Mouse (Mus musculus): ENCODE results near the gene Laptm5. TPM values are rescaled to one million over a fixed set of nuclear protein-coding genes. Genes with fewer than 3 reads are reported as not detected.

Laptm5 gene
- polyA plus RNA-seq, 1 experiment from 2014 or later = 21.6 TPM

GRCm38 (mm10) chr4:130915668-130916035 is 2.7 kb downstream of the Laptm5 start:
- H3K36me3 ChIP-seq (ENCODE audit: insufficient read depth, low read length) = no peaks in the 10 kb centered on the region
- H3K4me1 ChIP-seq (ENCODE audit: insufficient read depth, low read length) = peaks cover 13% of the 10 kb centered on the region; the same call in 1 of the 2 replicates
- H3K4me3 ChIP-seq (ENCODE audit: low read length) = no peak overlapping the region
- H3K9me3 ChIP-seq (ENCODE audit: low read length) = no peaks in the 10 kb centered on the region
- H3K27me3 ChIP-seq (ENCODE audit: insufficient read depth, low read length) = no peaks in the 10 kb centered on the region
- no peak for ATAC-seq (ENCODE audit: low FRiP score, low TSS enrichment)
- no peak overlapping the region for H3K27ac ChIP-seq (ENCODE audit: low read length)
- no peak overlapping the region for H3K4me2 ChIP-seq (replicated peaks; ENCODE audit: low read depth, low read length)
- 49% methylated on average over 7 of the region's 7 CpGs for WGBS
- H3K9ac ChIP-seq (replicated peaks; ENCODE audit: low read length) = no peak overlapping the region

GRCm38 (mm10) chr4:130916639-130917038 is 3.7 kb downstream of the Laptm5 start:
- Histone ChIP-seq H3K4me1 (ENCODE audit: insufficient read depth, low read length) (peaks cover 19% of the 10 kb centered on the region), H3K4me2 (replicated peaks; ENCODE audit: low read depth, low read length) (no peak overlapping the region), H3K4me3 (ENCODE audit: low read length) (no peak overlapping the region), H3K36me3 (ENCODE audit: insufficient read depth, low read length) (no peaks in the 10 kb centered on the region), H3K27ac (ENCODE audit: low read length) (no peak overlapping the region), H3K9ac (replicated peaks; ENCODE audit: low read length) (no peak overlapping the region), H3K9me3 (ENCODE audit: low read length) (no peaks in the 10 kb centered on the region), H3K27me3 (ENCODE audit: insufficient read depth, low read length) (no peaks in the 10 kb centered on the region)
- WGBS = 85% methylated on average over 7 of the region's 7 CpGs
- ATAC-seq (ENCODE audit: low FRiP score, low TSS enrichment) = no peak

GRCm38 (mm10) chr4:130917564-130917963 is 4.6 kb downstream of the Laptm5 start:
- Histone ChIP-seq H3K9ac (replicated peaks; ENCODE audit: low read length) (no peak overlapping the region), H3K9me3 (ENCODE audit: low read length) (no peaks in the 10 kb centered on the region), H3K27me3 (ENCODE audit: insufficient read depth, low read length) (no peaks in the 10 kb centered on the region), H3K4me1 (ENCODE audit: insufficient read depth, low read length) (peaks cover 19% of the 10 kb centered on the region), H3K4me3 (ENCODE audit: low read length) (no peak overlapping the region), H3K36me3 (ENCODE audit: insufficient read depth, low read length) (no peaks in the 10 kb centered on the region), H3K27ac (ENCODE audit: low read length) (no peak overlapping the region), H3K4me2 (replicated peaks; ENCODE audit: low read depth, low read length) (no peak overlapping the region)
- ATAC-seq (ENCODE audit: low FRiP score, low TSS enrichment) = no peak
- 50% methylated on average over 4 of the region's 4 CpGs for WGBS

- WGBS = 66% methylated on average over 10 of the region's 10 CpGs
- no peak for ATAC-seq (ENCODE audit: low FRiP score, low TSS enrichment)
- no peak overlapping the region for H3K27ac ChIP-seq (ENCODE audit: low read length)
These were observed 6.2 kb downstream of the Laptm5 start for GRCm38 (mm10) chr4:130918805-130919749.

DNA sequence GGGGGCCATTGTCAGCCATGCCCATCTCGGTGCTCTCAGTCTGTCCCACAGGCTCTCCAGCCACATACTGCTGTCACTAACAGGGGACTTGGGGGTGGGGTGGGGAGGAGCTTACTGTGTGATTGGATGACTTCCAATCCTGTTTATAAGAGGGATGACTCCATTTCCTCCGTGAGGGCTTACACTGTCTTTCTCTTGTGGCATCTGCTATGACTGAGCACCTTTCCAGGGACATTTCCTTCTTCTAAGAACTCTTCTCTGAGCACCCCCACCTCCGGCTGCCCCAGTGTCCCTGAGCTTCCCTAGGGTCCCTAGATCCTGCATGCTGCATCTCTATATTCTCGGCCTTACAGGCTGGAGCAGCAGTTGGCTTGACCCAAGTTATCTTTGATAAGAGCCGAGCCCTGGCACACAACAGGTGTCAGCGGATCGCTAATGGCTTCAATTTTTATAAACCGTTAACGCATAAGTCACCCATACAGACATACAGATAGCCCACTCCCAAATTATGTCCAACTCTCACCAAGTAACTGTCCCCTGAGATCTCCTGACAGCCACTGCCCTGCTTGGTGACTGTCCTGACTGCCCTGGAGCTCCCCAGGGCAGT is 6.9 kb downstream of the Laptm5 start:
- 61% methylated on average over 9 of the region's 9 CpGs for WGBS
- peaks cover 19% of the 10 kb centered on the region for H3K4me1 ChIP-seq (ENCODE audit: insufficient read depth, low read length)
- no peak overlapping the region for H3K9ac ChIP-seq (replicated peaks; ENCODE audit: low read length)
- no peak for ATAC-seq (ENCODE audit: low FRiP score, low TSS enrichment)
- no peaks in the 10 kb centered on the region for H3K27me3 ChIP-seq (ENCODE audit: insufficient read depth, low read length)
- no peak overlapping the region for H3K4me2 ChIP-seq (replicated peaks; ENCODE audit: low read depth, low read length)
- H3K4me3 ChIP-seq (ENCODE audit: low read length) = no peak overlapping the region
- peak overlapping the region; percentile 23; the same call in 1 of the 2 replicates for H3K27ac ChIP-seq (ENCODE audit: low read length)
- H3K36me3 ChIP-seq (ENCODE audit: insufficient read depth, low read length) = no peaks in the 10 kb centered on the region
- H3K9me3 ChIP-seq (ENCODE audit: low read length) = no peaks in the 10 kb centered on the region

More at GRCm38 (mm10) chr4:130918805-130919749, 6.2 kb downstream of the Laptm5 start:
- no peak overlapping the region for H3K4me3 ChIP-seq (ENCODE audit: low read length)
- no peaks in the 10 kb centered on the region for H3K27me3 ChIP-seq (ENCODE audit: insufficient read depth, low read length)
- H3K9me3 ChIP-seq (ENCODE audit: low read length) = no peaks in the 10 kb centered on the region
- H3K4me2 ChIP-seq (replicated peaks; ENCODE audit: low read depth, low read length) = no peak overlapping the region
- no peaks in the 10 kb centered on the region for H3K36me3 ChIP-seq (ENCODE audit: insufficient read depth, low read length)
- H3K9ac ChIP-seq (replicated peaks; ENCODE audit: low read length) = no peak overlapping the region
- peaks cover 19% of the 10 kb centered on the region for H3K4me1 ChIP-seq (ENCODE audit: insufficient read depth, low read length)

- Histone ChIP-seq H3K4me3 (ENCODE audit: low read length) (no peak overlapping the region), H3K36me3 (ENCODE audit: insufficient read depth, low read length) (no peaks in the 10 kb centered on the region), H3K9ac (replicated peaks; ENCODE audit: low read length) (no peak overlapping the region), H3K4me1 (ENCODE audit: insufficient read depth, low read length) (peaks cover 19% of the 10 kb centered on the region), H3K27me3 (ENCODE audit: insufficient read depth, low read length) (no peaks in the 10 kb centered on the region), H3K9me3 (ENCODE audit: low read length) (no peaks in the 10 kb centered on the region), H3K27ac (ENCODE audit: low read length) (peak overlapping the region; percentile 19), H3K4me2 (replicated peaks; ENCODE audit: low read depth, low read length) (no peak overlapping the region)
- WGBS = 20% methylated on average over 12 of the region's 12 CpGs
- peak; percentile 89 for ATAC-seq (ENCODE audit: low FRiP score, low TSS enrichment)
These were observed 8.2 kb downstream of the Laptm5 start for GRCm38 (mm10) chr4:130920951-130921693.

DNA sequence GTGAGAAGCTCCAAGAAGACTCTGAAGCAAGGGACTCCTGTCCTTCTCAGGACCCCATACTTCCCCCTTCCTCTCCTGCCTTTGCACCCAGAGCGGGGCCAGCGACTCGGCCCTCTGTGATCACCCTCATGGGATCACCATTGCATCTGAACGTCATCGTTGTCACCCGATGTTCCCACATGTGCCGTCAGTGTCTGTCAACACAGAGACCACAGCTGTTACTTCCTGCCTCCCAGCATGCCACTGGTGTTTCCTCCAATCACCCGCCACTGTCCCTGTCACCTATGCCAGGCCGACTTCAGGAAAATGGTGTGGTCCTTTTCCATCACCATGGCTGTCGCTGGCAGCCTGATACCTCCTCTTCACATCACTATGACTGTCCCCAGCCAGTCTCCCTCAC is 9.1 kb downstream of the Laptm5 start:
- Histone ChIP-seq H3K9me3 (ENCODE audit: low read length) (no peaks in the 10 kb centered on the region), H3K4me1 (ENCODE audit: insufficient read depth, low read length) (peaks cover 19% of the 10 kb centered on the region), H3K4me2 (replicated peaks; ENCODE audit: low read depth, low read length) (no peak overlapping the region), H3K27ac (ENCODE audit: low read length) (peak overlapping the region; percentile 19; the same call in 1 of the 2 replicates), H3K4me3 (ENCODE audit: low read length) (no peak overlapping the region), H3K27me3 (ENCODE audit: insufficient read depth, low read length) (no peaks in the 10 kb centered on the region), H3K9ac (replicated peaks; ENCODE audit: low read length) (no peak overlapping the region), H3K36me3 (ENCODE audit: insufficient read depth, low read length) (no peaks in the 10 kb centered on the region)
- 64% methylated on average over 10 of the region's 10 CpGs for WGBS
- ATAC-seq (ENCODE audit: low FRiP score, low TSS enrichment) = no peak

DNA sequence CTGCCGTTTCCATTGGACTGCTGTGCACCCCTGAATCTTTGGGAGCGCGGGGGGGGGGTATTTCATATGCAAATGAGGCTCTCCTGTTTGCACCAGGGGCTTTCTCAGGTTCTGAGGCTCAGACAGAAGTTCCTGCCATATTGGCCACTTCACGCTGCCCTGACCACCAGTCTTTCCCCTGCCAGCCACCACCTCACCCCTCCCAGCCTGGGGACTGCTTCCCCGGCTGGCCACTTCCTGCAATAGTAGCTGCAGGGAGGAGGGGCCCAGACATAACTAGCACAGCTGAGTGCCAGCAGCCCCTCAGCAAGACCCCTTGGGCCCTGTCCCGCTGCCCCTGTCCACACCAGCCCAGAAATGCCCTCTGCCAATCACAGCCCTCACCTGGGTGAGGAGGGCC is 13.3 kb downstream of the Laptm5 start:
- Histone ChIP-seq H3K4me3 (ENCODE audit: low read length) (no peak overlapping the region), H3K27me3 (ENCODE audit: insufficient read depth, low read length) (no peaks in the 10 kb centered on the region), H3K27ac (ENCODE audit: low read length) (no peak overlapping the region), H3K4me1 (ENCODE audit: insufficient read depth, low read length) (no peaks in the 10 kb centered on the region; the same call in 1 of the 2 replicates), H3K9me3 (ENCODE audit: low read length) (no peaks in the 10 kb centered on the region), H3K4me2 (replicated peaks; ENCODE audit: low read depth, low read length) (no peak overlapping the region), H3K36me3 (ENCODE audit: insufficient read depth, low read length) (no peaks in the 10 kb centered on the region), H3K9ac (replicated peaks; ENCODE audit: low read length) (no peak overlapping the region)
- ATAC-seq (ENCODE audit: low FRiP score, low TSS enrichment) = peak; percentile 22; the same call in 1 of the 2 replicates
- WGBS = 51% methylated on average over 6 of the region's 6 CpGs

- ATAC-seq (ENCODE audit: low FRiP score, low TSS enrichment) = no peak
- 88% methylated on average over 12 of the region's 12 CpGs for WGBS
These were observed 14.9 kb downstream of the Laptm5 start for GRCm38 (mm10) chr4:130927821-130928220.

More at GRCm38 (mm10) chr4:130927821-130928220, 14.9 kb downstream of the Laptm5 start:
- no peak overlapping the region for H3K4me3 ChIP-seq (ENCODE audit: low read length)
- no peak overlapping the region for H3K4me2 ChIP-seq (replicated peaks; ENCODE audit: low read depth, low read length)
- no peak overlapping the region for H3K27ac ChIP-seq (ENCODE audit: low read length)
- H3K9me3 ChIP-seq (ENCODE audit: low read length) = no peaks in the 10 kb centered on the region
- H3K4me1 ChIP-seq (ENCODE audit: insufficient read depth, low read length) = no peaks in the 10 kb centered on the region
- no peaks in the 10 kb centered on the region for H3K36me3 ChIP-seq (ENCODE audit: insufficient read depth, low read length)
- no peak overlapping the region for H3K9ac ChIP-seq (replicated peaks; ENCODE audit: low read length)
- no peaks in the 10 kb centered on the region for H3K27me3 ChIP-seq (ENCODE audit: insufficient read depth, low read length)
